Mouse (Mus musculus): ENCODE data around the gene Rasgrf1. TPM values are rescaled to one million over a fixed set of nuclear protein-coding genes. Genes with fewer than 3 reads are reported as not detected.

Rasgrf1 gene
- polyA plus RNA-seq, 1 experiment, result not detected

GRCm38 (mm10) chr9:89922666-89923065, 13.0 kb downstream of the Rasgrf1 start:
- WGBS, result 83% methylated on average over 1 of the region's 1 CpGs
- Histone ChIP-seq H3K27ac (ENCODE audit: control insufficient read depth, insufficient read depth, low read depth, low read length, poor library complexity) (no peak overlapping the region), H3K4me1 (ENCODE audit: control insufficient read depth, insufficient read depth, low read length) (no peaks in the 10 kb centered on the region), H3K4me3 (replicated peaks; ENCODE audit: control insufficient read depth, low read depth, low read length) (no peak overlapping the region)
- TF ChIP-seq CTCF (IDR thresholded peaks at IDR 0.05; ENCODE audit: control insufficient read depth, insufficient read depth, low read length) (no peak), POLR2A (IDR thresholded peaks at IDR 0.05; ENCODE audit: borderline replicate concordance, control insufficient read depth, low read depth, low read length) (no peak)

GRCm38 (mm10) chr9:89924836-89925235, 15.1 kb downstream of the Rasgrf1 start:
- Histone ChIP-seq H3K4me3 (replicated peaks; ENCODE audit: control insufficient read depth, low read depth, low read length) (no peak overlapping the region), H3K4me1 (ENCODE audit: control insufficient read depth, insufficient read depth, low read length) (no peaks in the 10 kb centered on the region), H3K27ac (ENCODE audit: control insufficient read depth, insufficient read depth, low read depth, low read length, poor library complexity) (no peak overlapping the region)
- TF ChIP-seq CTCF (IDR thresholded peaks at IDR 0.05; ENCODE audit: control insufficient read depth, insufficient read depth, low read length), result no peak
- TF ChIP-seq POLR2A (IDR thresholded peaks at IDR 0.05; ENCODE audit: borderline replicate concordance, control insufficient read depth, low read depth, low read length), result no peak
- 84% methylated on average over 1 of the region's 1 CpGs for WGBS

- H3K4me3 ChIP-seq (replicated peaks; ENCODE audit: control insufficient read depth, low read depth, low read length), result no peak overlapping the region
- H3K27ac ChIP-seq (ENCODE audit: control insufficient read depth, insufficient read depth, low read depth, low read length, poor library complexity), result no peak overlapping the region
- no peak for TF ChIP-seq POLR2A (IDR thresholded peaks at IDR 0.05; ENCODE audit: borderline replicate concordance, control insufficient read depth, low read depth, low read length)
- no peak for TF ChIP-seq CTCF (IDR thresholded peaks at IDR 0.05; ENCODE audit: control insufficient read depth, insufficient read depth, low read length)
- no peaks in the 10 kb centered on the region for H3K4me1 ChIP-seq (ENCODE audit: control insufficient read depth, insufficient read depth, low read length)
Measured at GRCm38 (mm10) chr9:89928497-89928896, 18.8 kb downstream of the Rasgrf1 start.

GRCm38 (mm10) chr9:89940428-89940827, 30.7 kb downstream of the Rasgrf1 start:
- Histone ChIP-seq H3K4me1 (ENCODE audit: control insufficient read depth, insufficient read depth, low read length) (no peaks in the 10 kb centered on the region), H3K27ac (ENCODE audit: control insufficient read depth, insufficient read depth, low read depth, low read length, poor library complexity) (no peak overlapping the region), H3K4me3 (replicated peaks; ENCODE audit: control insufficient read depth, low read depth, low read length) (no peak overlapping the region)
- TF ChIP-seq POLR2A (IDR thresholded peaks at IDR 0.05; ENCODE audit: borderline replicate concordance, control insufficient read depth, low read depth, low read length), result no peak
- no peak for TF ChIP-seq CTCF (IDR thresholded peaks at IDR 0.05; ENCODE audit: control insufficient read depth, insufficient read depth, low read length)
- whole genome bisulfite sequencing, result 74% methylated on average over 1 of the region's 1 CpGs

GRCm38 (mm10) chr9:89946830-89947229, 37.1 kb downstream of the Rasgrf1 start:
- H3K4me1 ChIP-seq (ENCODE audit: control insufficient read depth, insufficient read depth, low read length), result no peaks in the 10 kb centered on the region
- no peak overlapping the region for H3K4me3 ChIP-seq (replicated peaks; ENCODE audit: control insufficient read depth, low read depth, low read length)
- no peak overlapping the region for H3K27ac ChIP-seq (ENCODE audit: control insufficient read depth, insufficient read depth, low read depth, low read length, poor library complexity)
- TF ChIP-seq POLR2A (IDR thresholded peaks at IDR 0.05; ENCODE audit: borderline replicate concordance, control insufficient read depth, low read depth, low read length) (no peak), CTCF (IDR thresholded peaks at IDR 0.05; ENCODE audit: control insufficient read depth, insufficient read depth, low read length) (no peak)
- WGBS, result 80% methylated on average over 9 of the region's 9 CpGs

- 30% methylated on average over 5 of the region's 5 CpGs for WGBS
- Histone ChIP-seq H3K27ac (ENCODE audit: control insufficient read depth, insufficient read depth, low read depth, low read length, poor library complexity) (no peak overlapping the region), H3K4me3 (replicated peaks; ENCODE audit: control insufficient read depth, low read depth, low read length) (no peak overlapping the region), H3K4me1 (ENCODE audit: control insufficient read depth, insufficient read depth, low read length) (no peaks in the 10 kb centered on the region)
- TF ChIP-seq CTCF (IDR thresholded peaks at IDR 0.05; ENCODE audit: control insufficient read depth, insufficient read depth, low read length) (no peak), POLR2A (IDR thresholded peaks at IDR 0.05; ENCODE audit: borderline replicate concordance, control insufficient read depth, low read depth, low read length) (no peak)
Measured at GRCm38 (mm10) chr9:89948602-89949001, 38.9 kb downstream of the Rasgrf1 start.

GRCm38 (mm10) chr9:89953596-89954215, 44.0 kb downstream of the Rasgrf1 start:
- TF ChIP-seq CTCF (IDR thresholded peaks at IDR 0.05; ENCODE audit: control insufficient read depth, insufficient read depth, low read length) (no peak), POLR2A (IDR thresholded peaks at IDR 0.05; ENCODE audit: borderline replicate concordance, control insufficient read depth, low read depth, low read length) (no peak)
- H3K27ac ChIP-seq (ENCODE audit: control insufficient read depth, insufficient read depth, low read depth, low read length, poor library complexity), result no peak overlapping the region
- H3K4me1 ChIP-seq (ENCODE audit: control insufficient read depth, insufficient read depth, low read length), result no peaks in the 10 kb centered on the region
- 86% methylated on average over 22 of the region's 22 CpGs for WGBS
- H3K4me3 ChIP-seq (replicated peaks; ENCODE audit: control insufficient read depth, low read depth, low read length), result no peak overlapping the region

- no peak for TF ChIP-seq POLR2A (IDR thresholded peaks at IDR 0.05; ENCODE audit: borderline replicate concordance, control insufficient read depth, low read depth, low read length)
- no peak for TF ChIP-seq CTCF (IDR thresholded peaks at IDR 0.05; ENCODE audit: control insufficient read depth, insufficient read depth, low read length)
- no peak overlapping the region for H3K4me3 ChIP-seq (replicated peaks; ENCODE audit: control insufficient read depth, low read depth, low read length)
- 56% methylated on average over 8 of the region's 8 CpGs for WGBS
- no peaks in the 10 kb centered on the region for H3K4me1 ChIP-seq (ENCODE audit: control insufficient read depth, insufficient read depth, low read length)
- no peak overlapping the region for H3K27ac ChIP-seq (ENCODE audit: control insufficient read depth, insufficient read depth, low read depth, low read length, poor library complexity)
Measured at GRCm38 (mm10) chr9:89954860-89955479, 45.3 kb downstream of the Rasgrf1 start.

Measured in bone marrow, adult 2 months (tissue).